Mouse (Mus musculus): ENCODE data around the gene Gfer. TPM values are rescaled to one million over a fixed set of nuclear protein-coding genes. Genes with fewer than 3 reads are reported as not detected.

Gfer gene
- polyA plus RNA-seq, 1 experiment from 2014 or later: 48.1 TPM

DNA sequence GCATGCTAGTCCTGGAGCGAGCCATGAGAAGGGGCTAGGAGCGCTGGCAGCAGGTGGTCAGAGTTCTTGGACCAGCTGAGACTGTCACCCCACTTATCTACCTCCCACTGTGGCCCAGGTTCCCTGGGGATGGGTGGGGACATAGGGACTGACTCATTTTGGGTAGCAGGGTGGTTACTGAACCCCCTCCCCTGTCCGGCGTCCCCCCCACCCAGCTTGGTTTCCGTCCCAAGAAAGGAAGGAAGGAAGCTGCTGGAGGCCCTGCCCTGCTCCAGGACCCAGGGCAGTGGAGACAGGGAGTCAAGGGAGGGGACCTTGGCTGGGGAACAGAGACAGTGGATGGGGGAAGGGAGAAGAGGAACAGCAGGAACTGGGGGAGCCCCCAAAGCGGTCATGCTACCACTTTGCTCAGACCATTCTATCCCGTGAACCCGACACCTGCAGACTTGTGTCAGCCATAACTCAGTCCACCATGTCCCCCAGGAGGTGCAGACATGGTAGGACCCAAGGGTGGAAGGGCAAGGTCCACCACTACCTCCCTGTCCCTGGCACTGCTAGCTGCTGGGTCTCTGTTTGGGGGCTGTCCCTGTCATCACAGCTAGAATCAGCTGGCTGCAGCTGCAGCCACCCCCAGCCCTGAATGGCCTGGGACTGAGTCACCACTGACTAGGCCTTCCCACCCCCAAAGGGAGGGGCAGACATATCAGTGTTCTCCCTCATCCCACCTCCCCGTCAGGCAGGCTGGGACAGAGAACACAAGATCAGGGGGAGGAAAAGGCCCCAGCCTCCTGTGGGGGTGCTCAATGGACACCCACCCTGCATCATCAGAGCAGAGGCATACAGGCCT lies 50.9 kb downstream of the Gfer start:
- Histone ChIP-seq H3K4me3 (ENCODE audit: low read depth, low read length) (no peak overlapping the region), H3K36me3 (ENCODE audit: control insufficient read depth, insufficient read depth, low read length) (peaks cover 10% of the 10 kb centered on the region), H3K4me1 (replicated peaks; ENCODE audit: control insufficient read depth, insufficient read depth, low read length) (peaks cover 23% of the 10 kb centered on the region), H3K27ac (ENCODE audit: low read depth) (peak overlapping the region; percentile 77), H3K9ac (ENCODE audit: low read length) (no peak overlapping the region), H3K27me3 (replicated peaks; ENCODE audit: control insufficient read depth, insufficient read depth, low read length) (no peaks in the 10 kb centered on the region), H3K4me2 (ENCODE audit: low read length) (0 out of 2 replicates have a peak overlapping the region, but pooled peaks have one; percentile 11), H3K9me3 (ENCODE audit: control insufficient read depth, low read length) (no peaks in the 10 kb centered on the region)
- WGBS: 73% methylated on average over 9 of the region's 9 CpGs
- no peak; the same call in 1 of the 2 replicates for ATAC-seq (replicated peaks; ENCODE audit: low FRiP score, low TSS enrichment, low read depth)
- no peak for DNase-seq (ENCODE audit: low spot score)

DNA sequence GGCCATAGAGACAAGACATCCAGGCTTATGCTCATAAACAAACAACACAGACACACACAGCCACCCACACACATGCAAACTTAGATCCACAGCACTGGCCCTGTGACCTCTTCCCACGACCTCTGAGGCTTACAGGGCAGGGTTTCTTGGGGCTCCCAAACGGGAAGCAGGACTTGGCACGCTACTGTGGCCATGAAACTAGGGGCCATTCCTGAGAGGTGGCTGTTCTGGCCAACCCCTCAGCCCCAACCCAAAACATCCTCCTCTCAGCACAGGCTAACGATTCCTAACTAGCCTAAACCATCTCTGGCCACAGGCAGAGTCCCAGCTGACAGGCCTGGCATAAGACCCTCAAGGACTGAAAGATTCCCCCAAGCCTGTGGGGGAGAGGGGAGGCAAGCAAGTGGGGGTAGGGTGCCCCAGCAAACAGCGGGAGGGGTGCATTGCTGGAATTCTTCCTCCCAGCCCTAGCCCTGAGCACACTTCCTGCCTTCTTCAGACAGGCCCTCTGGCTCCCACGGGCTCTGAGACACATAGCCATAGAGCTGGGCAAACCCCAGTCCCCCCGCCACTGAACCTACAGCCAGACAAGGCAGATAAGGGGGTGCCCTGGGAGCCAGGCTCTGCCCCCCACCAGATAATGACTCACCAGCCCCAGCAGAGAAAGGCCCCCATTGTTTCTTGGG lies 51.8 kb downstream of the Gfer start:
- H3K4me1 ChIP-seq (replicated peaks; ENCODE audit: control insufficient read depth, insufficient read depth, low read length): peaks cover 33% of the 10 kb centered on the region
- no peak for DNase-seq (ENCODE audit: low spot score)
- ATAC-seq (replicated peaks; ENCODE audit: low FRiP score, low TSS enrichment, low read depth): no peak; the same call in 1 of the 2 replicates
- H3K9me3 ChIP-seq (ENCODE audit: control insufficient read depth, low read length): no peaks in the 10 kb centered on the region
- H3K4me3 ChIP-seq (ENCODE audit: low read depth, low read length): no peak overlapping the region
- WGBS: 26% methylated on average over 7 of the region's 7 CpGs
- H3K27ac ChIP-seq (ENCODE audit: low read depth): peak overlapping the region; percentile 77
- H3K36me3 ChIP-seq (ENCODE audit: control insufficient read depth, insufficient read depth, low read length): peaks cover 13% of the 10 kb centered on the region
- H3K9ac ChIP-seq (ENCODE audit: low read length): no peak overlapping the region; the same call in 1 of the 2 replicates
- H3K4me2 ChIP-seq (ENCODE audit: low read length): 0 out of 2 replicates have a peak overlapping the region, but pooled peaks have one; percentile 11
- no peaks in the 10 kb centered on the region for H3K27me3 ChIP-seq (replicated peaks; ENCODE audit: control insufficient read depth, insufficient read depth, low read length)

Other genes starting within 250 kb of the Gfer start
- gene E4f1, start 225.8 kb downstream of the Gfer start, polyA plus RNA-seq (2014; fragmentation: Nextera tagmentation; extraction: Ambion mirVana): 23.2 and 23.8 TPM in 2 replicates
- gene Pgp, start 225.8 kb downstream of the Gfer start, polyA plus RNA-seq (2014; fragmentation: Nextera tagmentation; extraction: Ambion mirVana): 73.1 and 81.0 TPM in 2 replicates
- 0.50 and 0.53 TPM in 2 replicates for gene Bricd5, start 222.3 kb downstream of the Gfer start, polyA plus RNA-seq (2014; fragmentation: Nextera tagmentation; extraction: Ambion mirVana)
- gene Mlst8, start 217.1 kb downstream of the Gfer start, polyA plus RNA-seq (2014; fragmentation: Nextera tagmentation; extraction: Ambion mirVana): 32.3 and 32.7 TPM in 2 replicates
- 2.1 and 2.8 TPM in 2 replicates for gene Caskin1, start 207.6 kb downstream of the Gfer start, polyA plus RNA-seq (2014; fragmentation: Nextera tagmentation; extraction: Ambion mirVana)
- 97.3 and 104 TPM in 2 replicates for gene Traf7, start 168.2 kb downstream of the Gfer start, polyA plus RNA-seq (2014; fragmentation: Nextera tagmentation; extraction: Ambion mirVana)
- gene Rab26, start 161.9 kb downstream of the Gfer start, polyA plus RNA-seq (2014; fragmentation: Nextera tagmentation; extraction: Ambion mirVana): 2.6 and 5.7 TPM in 2 replicates
- gene Pkd1, start 146.3 kb downstream of the Gfer start, polyA plus RNA-seq (2014; fragmentation: Nextera tagmentation; extraction: Ambion mirVana): 26.8 and 28.4 TPM in 2 replicates
- gene Tsc2, start 63.5 kb downstream of the Gfer start, polyA plus RNA-seq (2014; fragmentation: Nextera tagmentation; extraction: Ambion mirVana): 55.8 and 59.3 TPM in 2 replicates
- gene Nthl1, start 63.5 kb downstream of the Gfer start, polyA plus RNA-seq (2014; fragmentation: Nextera tagmentation; extraction: Ambion mirVana): 18.6 and 22.9 TPM in 2 replicates
- gene Slc9a3r2, start 45.8 kb downstream of the Gfer start, polyA plus RNA-seq (2014; fragmentation: Nextera tagmentation; extraction: Ambion mirVana): 51.7 and 58.2 TPM in 2 replicates
- not detected in 2 replicates for gene Npw, start 37.7 kb downstream of the Gfer start, polyA plus RNA-seq (2014; fragmentation: Nextera tagmentation; extraction: Ambion mirVana)
- 28.0 and 30.6 TPM in 2 replicates for gene Zfp598, start 26.5 kb downstream of the Gfer start, polyA plus RNA-seq (2014; fragmentation: Nextera tagmentation; extraction: Ambion mirVana)
- 7.5 and 7.7 TPM in 2 replicates for gene Syngr3, start 6.2 kb downstream of the Gfer start, polyA plus RNA-seq (2014; fragmentation: Nextera tagmentation; extraction: Ambion mirVana)
- 6.4 and 7.2 TPM in 2 replicates for gene Noxo1, start 78 bp upstream of the Gfer start, polyA plus RNA-seq (2014; fragmentation: Nextera tagmentation; extraction: Ambion mirVana)
- 86.2 and 90.1 TPM in 2 replicates for gene Tbl3, start 11.5 kb upstream of the Gfer start, polyA plus RNA-seq (2014; fragmentation: Nextera tagmentation; extraction: Ambion mirVana)
- gene Rnf151, start 21.9 kb upstream of the Gfer start, polyA plus RNA-seq (2014; fragmentation: Nextera tagmentation; extraction: Ambion mirVana): 0.15 TPM in 2 replicates
- gene Rps2, start 22.0 kb upstream of the Gfer start, polyA plus RNA-seq (2014; fragmentation: Nextera tagmentation; extraction: Ambion mirVana): 1,745 and 1,859 TPM in 2 replicates
- gene Ndufb10, start 28.3 kb upstream of the Gfer start, polyA plus RNA-seq (2014; fragmentation: Nextera tagmentation; extraction: Ambion mirVana): 258 and 296 TPM in 2 replicates
- gene Rpl3l, start 31.7 kb upstream of the Gfer start, polyA plus RNA-seq (2014; fragmentation: Nextera tagmentation; extraction: Ambion mirVana): not detected in 2 replicates
- 32.3 and 33.9 TPM in 2 replicates for gene Msrb1, start 40.5 kb upstream of the Gfer start, polyA plus RNA-seq (2014; fragmentation: Nextera tagmentation; extraction: Ambion mirVana)
- gene Hs3st6, start 56.8 kb upstream of the Gfer start, polyA plus RNA-seq (2014; fragmentation: Nextera tagmentation; extraction: Ambion mirVana): 0.24 and 1.1 TPM in 2 replicates
- gene Meiob, start 108.1 kb upstream of the Gfer start, polyA plus RNA-seq (2014; fragmentation: Nextera tagmentation; extraction: Ambion mirVana): not detected in 2 replicates
- gene Hagh, start 144.0 kb upstream of the Gfer start, polyA plus RNA-seq (2014; fragmentation: Nextera tagmentation; extraction: Ambion mirVana): 35.5 and 39.1 TPM in 2 replicates
- 30.4 and 33.9 TPM in 2 replicates for gene Fahd1, start 154.2 kb upstream of the Gfer start, polyA plus RNA-seq (2014; fragmentation: Nextera tagmentation; extraction: Ambion mirVana)
- gene Igfals, start 169.8 kb upstream of the Gfer start, polyA plus RNA-seq (2014; fragmentation: Nextera tagmentation; extraction: Ambion mirVana): 0.63 and 0.84 TPM in 2 replicates
- gene Nubp2, start 190.2 kb upstream of the Gfer start, polyA plus RNA-seq (2014; fragmentation: Nextera tagmentation; extraction: Ambion mirVana): 58.8 and 61.9 TPM in 2 replicates
- gene Spsb3, start 190.5 kb upstream of the Gfer start, polyA plus RNA-seq (2014; fragmentation: Nextera tagmentation; extraction: Ambion mirVana): 36.3 and 37.0 TPM in 2 replicates
- 21.6 and 24.1 TPM in 2 replicates for gene Eme2, start 198.9 kb upstream of the Gfer start, polyA plus RNA-seq (2014; fragmentation: Nextera tagmentation; extraction: Ambion mirVana)
- 100 and 110 TPM in 2 replicates for gene Mrps34, start 199.0 kb upstream of the Gfer start, polyA plus RNA-seq (2014; fragmentation: Nextera tagmentation; extraction: Ambion mirVana)
- 86.4 and 90.7 TPM in 2 replicates for gene Nme3, start 200.3 kb upstream of the Gfer start, polyA plus RNA-seq (2014; fragmentation: Nextera tagmentation; extraction: Ambion mirVana)
- 36.0 and 40.7 TPM in 2 replicates for gene Mapk8ip3, start 240.8 kb upstream of the Gfer start, polyA plus RNA-seq (2014; fragmentation: Nextera tagmentation; extraction: Ambion mirVana)

Measured in intestine, embryonic 14.5 days (tissue).